Mouse (Mus musculus): ENCODE data around the gene Pomgnt2. TPM values are rescaled to one million over a fixed set of nuclear protein-coding genes. Genes with fewer than 3 reads are reported as not detected.

Gene Pomgnt2
- polyA plus RNA-seq, 1 experiment from 2014 or later, result 8.8 TPM

DNA sequence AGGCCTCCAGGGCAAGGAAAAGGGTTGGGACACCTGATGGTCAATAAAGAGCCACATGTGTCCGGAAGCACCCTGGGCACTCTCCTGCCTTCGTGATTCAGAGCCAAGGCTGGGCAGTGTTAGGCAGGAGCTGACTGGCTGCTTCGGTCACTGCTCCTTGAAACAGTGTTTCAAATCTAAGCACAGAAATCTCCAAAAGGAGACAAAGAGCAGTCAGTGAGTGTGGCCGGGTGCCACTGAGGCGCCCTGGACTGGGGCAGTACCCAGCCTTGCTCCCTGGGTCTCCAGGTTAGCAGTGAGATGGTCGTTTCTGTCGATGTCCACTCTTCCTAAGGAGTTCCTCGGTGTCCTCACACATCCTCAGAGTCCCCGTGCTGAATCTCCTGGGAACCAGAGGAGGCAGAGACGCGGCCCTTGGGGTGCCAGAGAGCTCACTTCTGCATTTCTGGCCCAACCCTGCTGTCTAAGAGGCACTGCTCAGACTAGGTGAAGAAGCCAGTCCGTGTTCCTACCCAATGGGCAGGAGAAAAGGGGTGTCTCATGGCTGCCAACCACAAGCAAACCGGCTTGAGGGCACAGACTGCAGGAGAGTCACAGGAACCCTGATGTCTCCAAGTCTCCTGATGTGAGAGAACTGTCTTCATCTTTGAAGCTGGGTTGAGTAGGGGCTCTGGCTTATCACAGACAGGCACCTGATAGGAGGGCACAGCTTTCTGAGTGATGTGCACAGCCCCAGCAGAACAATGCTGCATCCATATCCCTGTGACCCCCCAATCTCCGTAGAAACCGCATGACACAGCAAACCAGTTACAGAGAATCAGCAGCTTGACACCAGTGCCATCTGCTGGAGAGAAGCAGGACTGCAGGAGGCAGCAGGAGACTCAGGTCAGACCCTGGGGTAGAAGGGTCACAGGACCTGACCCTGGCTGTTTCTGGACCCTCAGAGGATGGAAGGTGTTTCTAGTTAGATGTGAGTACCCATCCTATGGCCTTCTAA is 12.1 kb downstream of the Pomgnt2 start:
- no peak overlapping the region for H3K27ac ChIP-seq (ENCODE audit: low read depth, low read length)
- H3K4me1 ChIP-seq (replicated peaks; ENCODE audit: control insufficient read depth, insufficient read depth, low read length), result no peaks in the 10 kb centered on the region
- WGBS, result 69% methylated on average over 15 of the region's 15 CpGs
- H3K4me3 ChIP-seq (ENCODE audit: low read depth, low read length), result no peak overlapping the region
- H3K27me3 ChIP-seq (ENCODE audit: control insufficient read depth, insufficient read depth, low read length), result no peaks in the 10 kb centered on the region
- ATAC-seq (ENCODE audit: low FRiP score) (peak; percentile 36), DNase-seq (ENCODE audit: low spot score) (peak; percentile 83)
- no peaks in the 10 kb centered on the region for H3K9me3 ChIP-seq (ENCODE audit: control insufficient read depth, low read length)
- no peak overlapping the region for H3K4me2 ChIP-seq (replicated peaks; ENCODE audit: low read depth, low read length)
- no peaks in the 10 kb centered on the region for H3K36me3 ChIP-seq (ENCODE audit: control insufficient read depth, insufficient read depth, low read length)
- H3K9ac ChIP-seq (ENCODE audit: low read depth, low read length), result no peak overlapping the region

DNA sequence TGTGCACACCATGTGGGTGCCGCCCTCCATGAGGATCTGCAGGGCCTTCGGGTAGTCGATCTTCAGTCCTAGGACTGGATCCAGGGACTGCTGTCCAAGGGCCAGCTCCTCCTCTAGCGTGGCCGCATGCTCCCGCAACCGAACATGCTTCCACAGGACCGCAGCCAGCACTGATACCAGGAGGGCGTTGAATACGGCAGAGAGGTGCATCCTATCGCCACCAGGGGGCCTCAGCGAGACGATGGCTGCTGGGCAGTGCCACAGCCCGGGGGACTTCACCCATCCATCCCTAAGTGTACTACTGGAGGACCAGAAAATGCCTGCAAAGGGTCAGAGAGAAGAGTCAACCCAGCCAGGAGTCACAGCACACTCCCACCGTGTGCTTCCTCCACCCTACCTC is 13.4 kb downstream of the Pomgnt2 start:
- DNase-seq (ENCODE audit: low spot score), result peak; percentile 82
- Histone ChIP-seq H3K4me3 (ENCODE audit: low read depth, low read length) (no peak overlapping the region), H3K4me2 (replicated peaks; ENCODE audit: low read depth, low read length) (no peak overlapping the region), H3K4me1 (replicated peaks; ENCODE audit: control insufficient read depth, insufficient read depth, low read length) (no peaks in the 10 kb centered on the region), H3K27ac (ENCODE audit: low read depth, low read length) (no peak overlapping the region), H3K36me3 (ENCODE audit: control insufficient read depth, insufficient read depth, low read length) (no peaks in the 10 kb centered on the region), H3K9me3 (ENCODE audit: control insufficient read depth, low read length) (no peaks in the 10 kb centered on the region), H3K27me3 (ENCODE audit: control insufficient read depth, insufficient read depth, low read length) (no peaks in the 10 kb centered on the region), H3K9ac (ENCODE audit: low read depth, low read length) (no peak overlapping the region)
- 54% methylated on average over 15 of the region's 15 CpGs for WGBS
- ATAC-seq (ENCODE audit: low FRiP score), result peak; percentile 37; the same call in 1 of the 2 replicates

DNA sequence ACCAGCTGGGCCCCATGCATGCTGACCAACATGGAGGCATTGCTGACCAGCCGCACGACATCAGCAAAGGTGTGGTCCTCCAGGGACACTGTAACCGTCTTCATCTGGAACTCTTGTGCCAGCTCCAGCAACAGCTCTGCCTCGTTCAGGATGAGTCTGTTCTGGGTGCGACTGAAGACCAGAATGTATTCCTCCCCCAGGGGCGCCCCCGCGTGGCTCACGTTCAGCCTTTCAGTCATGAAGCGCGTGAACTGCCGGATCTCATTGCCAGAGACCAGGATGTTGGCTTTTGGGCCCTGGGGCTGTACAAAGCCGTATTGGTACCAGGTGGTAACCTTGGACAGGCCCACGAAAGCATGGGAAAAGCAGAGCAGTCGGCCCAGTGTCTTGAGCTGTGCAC is 14.2 kb downstream of the Pomgnt2 start:
- Histone ChIP-seq H3K4me2 (replicated peaks; ENCODE audit: low read depth, low read length) (no peak overlapping the region), H3K4me3 (ENCODE audit: low read depth, low read length) (no peak overlapping the region), H3K27me3 (ENCODE audit: control insufficient read depth, insufficient read depth, low read length) (no peaks in the 10 kb centered on the region), H3K27ac (ENCODE audit: low read depth, low read length) (no peak overlapping the region), H3K36me3 (ENCODE audit: control insufficient read depth, insufficient read depth, low read length) (no peaks in the 10 kb centered on the region), H3K9ac (ENCODE audit: low read depth, low read length) (no peak overlapping the region), H3K4me1 (replicated peaks; ENCODE audit: control insufficient read depth, insufficient read depth, low read length) (no peaks in the 10 kb centered on the region), H3K9me3 (ENCODE audit: control insufficient read depth, low read length) (no peaks in the 10 kb centered on the region)
- DNase-seq (ENCODE audit: low spot score) (no peak), ATAC-seq (ENCODE audit: low FRiP score) (no peak)
- WGBS, result 91% methylated on average over 15 of the region's 15 CpGs

DNA sequence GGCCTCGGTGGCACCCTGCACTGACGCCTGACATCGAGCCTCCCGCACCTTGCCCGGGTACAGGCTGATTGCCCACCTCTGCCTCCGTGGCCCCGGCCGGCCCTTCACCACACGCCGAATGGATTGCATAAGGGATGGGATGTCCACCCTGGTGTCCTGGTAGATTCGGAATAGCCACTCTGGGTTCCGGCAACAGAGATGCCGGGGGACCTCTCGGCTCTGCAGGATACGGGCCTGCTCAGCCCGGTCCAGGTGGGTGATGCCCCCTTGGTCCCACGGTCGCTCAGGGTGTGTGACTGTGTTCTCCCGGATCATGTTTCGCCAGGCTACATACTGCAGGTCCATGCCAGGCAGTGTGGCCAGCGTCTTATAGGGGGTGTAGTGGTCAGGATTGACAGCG is 14.7 kb downstream of the Pomgnt2 start:
- H3K27ac ChIP-seq (ENCODE audit: low read depth, low read length), result no peak overlapping the region
- H3K4me2 ChIP-seq (replicated peaks; ENCODE audit: low read depth, low read length), result no peak overlapping the region
- no peaks in the 10 kb centered on the region for H3K27me3 ChIP-seq (ENCODE audit: control insufficient read depth, insufficient read depth, low read length)
- no peaks in the 10 kb centered on the region for H3K9me3 ChIP-seq (ENCODE audit: control insufficient read depth, low read length)
- DNase-seq (ENCODE audit: low spot score), result no peak
- no peak overlapping the region for H3K9ac ChIP-seq (ENCODE audit: low read depth, low read length)
- 96% methylated on average over 22 of the region's 22 CpGs for WGBS
- ATAC-seq (ENCODE audit: low FRiP score), result no peak
- no peak overlapping the region for H3K4me3 ChIP-seq (ENCODE audit: low read depth, low read length)
- H3K4me1 ChIP-seq (replicated peaks; ENCODE audit: control insufficient read depth, insufficient read depth, low read length), result no peaks in the 10 kb centered on the region
- H3K36me3 ChIP-seq (ENCODE audit: control insufficient read depth, insufficient read depth, low read length), result no peaks in the 10 kb centered on the region

DNA sequence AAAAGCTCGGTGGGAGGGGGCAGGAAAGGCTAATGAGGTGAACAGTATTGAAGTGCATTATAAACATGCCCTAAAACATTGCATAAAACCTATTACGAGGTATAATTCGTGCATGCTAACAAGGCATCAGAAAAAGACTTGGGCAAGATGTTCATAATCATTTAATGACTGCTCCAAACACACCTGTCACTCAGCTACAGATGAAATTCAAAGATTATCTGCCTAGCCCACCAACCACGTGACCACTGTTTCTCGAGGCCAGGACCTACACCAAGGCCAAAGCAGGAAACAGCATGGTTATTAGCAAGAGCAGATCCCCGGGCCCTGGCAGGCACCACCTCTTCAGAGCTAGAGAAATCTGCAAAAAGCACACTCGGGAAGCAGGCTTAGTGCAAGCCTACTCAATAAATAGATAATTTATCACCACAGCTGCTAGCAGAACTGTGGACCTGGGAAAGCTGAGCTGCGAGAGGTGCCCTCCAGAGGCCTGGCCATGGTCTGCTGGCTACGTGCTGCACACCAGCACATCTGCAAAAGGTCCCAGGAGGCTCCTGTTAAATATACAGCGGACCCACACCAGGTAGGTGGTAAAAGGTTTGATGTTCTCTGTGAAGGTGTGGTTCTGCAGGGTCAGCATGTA is 15.3 kb downstream of the Pomgnt2 start:
- H3K27me3 ChIP-seq (ENCODE audit: control insufficient read depth, insufficient read depth, low read length), result no peaks in the 10 kb centered on the region

DNA sequence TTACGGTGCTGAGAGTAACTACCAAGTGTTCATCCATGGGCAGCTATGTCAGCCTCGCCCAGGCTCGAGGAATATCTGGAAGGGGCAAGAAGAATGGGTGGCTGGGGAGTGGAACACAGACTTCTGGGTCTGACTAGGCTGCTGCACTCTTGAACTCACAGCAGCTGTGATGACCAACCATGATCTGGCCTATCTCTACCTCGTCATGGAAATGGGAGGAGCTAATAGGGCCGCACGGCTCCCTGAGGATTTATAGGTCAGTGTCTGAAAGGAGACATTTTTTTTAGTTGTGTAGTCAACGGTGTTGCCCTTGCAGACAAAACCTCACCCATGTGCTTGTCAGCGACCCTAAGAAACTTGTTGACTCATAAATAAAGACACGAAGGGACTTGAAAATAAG is 15.9 kb downstream of the Pomgnt2 start:
- Histone ChIP-seq H3K9me3 (ENCODE audit: control insufficient read depth, low read length) (no peaks in the 10 kb centered on the region), H3K4me1 (replicated peaks; ENCODE audit: control insufficient read depth, insufficient read depth, low read length) (no peaks in the 10 kb centered on the region), H3K27ac (ENCODE audit: low read depth, low read length) (no peak overlapping the region), H3K27me3 (ENCODE audit: control insufficient read depth, insufficient read depth, low read length) (no peaks in the 10 kb centered on the region), H3K4me2 (replicated peaks; ENCODE audit: low read depth, low read length) (no peak overlapping the region), H3K4me3 (ENCODE audit: low read depth, low read length) (no peak overlapping the region), H3K9ac (ENCODE audit: low read depth, low read length) (no peak overlapping the region), H3K36me3 (ENCODE audit: control insufficient read depth, insufficient read depth, low read length) (no peaks in the 10 kb centered on the region)
- WGBS, result 90% methylated on average over 9 of the region's 9 CpGs
- DNase-seq (ENCODE audit: low spot score) (no peak), ATAC-seq (ENCODE audit: low FRiP score) (no peak)

More for the DNA sequence above, 15.3 kb downstream of the Pomgnt2 start:
- no peaks in the 10 kb centered on the region for H3K9me3 ChIP-seq (ENCODE audit: control insufficient read depth, low read length)
- no peak overlapping the region for H3K27ac ChIP-seq (ENCODE audit: low read depth, low read length)
- no peaks in the 10 kb centered on the region for H3K36me3 ChIP-seq (ENCODE audit: control insufficient read depth, insufficient read depth, low read length)
- no peaks in the 10 kb centered on the region for H3K4me1 ChIP-seq (replicated peaks; ENCODE audit: control insufficient read depth, insufficient read depth, low read length)
- no peak for DNase-seq (ENCODE audit: low spot score)
- no peak overlapping the region for H3K4me3 ChIP-seq (ENCODE audit: low read depth, low read length)
- no peak overlapping the region for H3K4me2 ChIP-seq (replicated peaks; ENCODE audit: low read depth, low read length)
- WGBS, result 83% methylated on average over 10 of the region's 10 CpGs
- no peak overlapping the region for H3K9ac ChIP-seq (ENCODE audit: low read depth, low read length)
- no peak for ATAC-seq (ENCODE audit: low FRiP score)

DNA sequence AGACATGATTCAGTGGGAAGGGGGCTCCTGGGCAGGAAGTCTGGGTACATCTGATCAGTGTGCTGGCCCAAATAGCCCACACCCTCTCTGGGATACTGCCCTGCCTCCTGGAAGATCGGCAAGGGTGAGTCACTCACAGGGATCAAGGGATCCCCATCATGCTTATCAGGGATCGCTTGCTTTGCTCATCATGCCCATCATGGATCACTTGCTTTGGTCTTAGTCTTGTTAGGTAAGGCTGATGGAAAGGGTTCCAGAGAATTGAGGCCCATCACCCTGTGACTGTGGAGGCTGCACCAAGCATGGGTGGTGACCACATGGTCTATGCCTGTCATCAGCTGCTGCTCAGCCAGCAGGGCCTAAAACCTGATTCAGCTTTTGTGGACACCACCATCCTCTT is 21.6 kb downstream of the Pomgnt2 start:
- ATAC-seq (ENCODE audit: low FRiP score) (no peak), DNase-seq (ENCODE audit: low spot score) (no peak)
- no peaks in the 10 kb centered on the region for H3K4me1 ChIP-seq (replicated peaks; ENCODE audit: control insufficient read depth, insufficient read depth, low read length)
- WGBS, result 90% methylated on average over 2 of the region's 2 CpGs
- no peaks in the 10 kb centered on the region for H3K9me3 ChIP-seq (ENCODE audit: control insufficient read depth, low read length)
- H3K27ac ChIP-seq (ENCODE audit: low read depth, low read length), result no peak overlapping the region
- no peak overlapping the region for H3K4me3 ChIP-seq (ENCODE audit: low read depth, low read length)
- no peak overlapping the region for H3K4me2 ChIP-seq (replicated peaks; ENCODE audit: low read depth, low read length)
- no peaks in the 10 kb centered on the region for H3K36me3 ChIP-seq (ENCODE audit: control insufficient read depth, insufficient read depth, low read length)
- no peak overlapping the region for H3K9ac ChIP-seq (ENCODE audit: low read depth, low read length)
- H3K27me3 ChIP-seq (ENCODE audit: control insufficient read depth, insufficient read depth, low read length), result no peaks in the 10 kb centered on the region

DNA sequence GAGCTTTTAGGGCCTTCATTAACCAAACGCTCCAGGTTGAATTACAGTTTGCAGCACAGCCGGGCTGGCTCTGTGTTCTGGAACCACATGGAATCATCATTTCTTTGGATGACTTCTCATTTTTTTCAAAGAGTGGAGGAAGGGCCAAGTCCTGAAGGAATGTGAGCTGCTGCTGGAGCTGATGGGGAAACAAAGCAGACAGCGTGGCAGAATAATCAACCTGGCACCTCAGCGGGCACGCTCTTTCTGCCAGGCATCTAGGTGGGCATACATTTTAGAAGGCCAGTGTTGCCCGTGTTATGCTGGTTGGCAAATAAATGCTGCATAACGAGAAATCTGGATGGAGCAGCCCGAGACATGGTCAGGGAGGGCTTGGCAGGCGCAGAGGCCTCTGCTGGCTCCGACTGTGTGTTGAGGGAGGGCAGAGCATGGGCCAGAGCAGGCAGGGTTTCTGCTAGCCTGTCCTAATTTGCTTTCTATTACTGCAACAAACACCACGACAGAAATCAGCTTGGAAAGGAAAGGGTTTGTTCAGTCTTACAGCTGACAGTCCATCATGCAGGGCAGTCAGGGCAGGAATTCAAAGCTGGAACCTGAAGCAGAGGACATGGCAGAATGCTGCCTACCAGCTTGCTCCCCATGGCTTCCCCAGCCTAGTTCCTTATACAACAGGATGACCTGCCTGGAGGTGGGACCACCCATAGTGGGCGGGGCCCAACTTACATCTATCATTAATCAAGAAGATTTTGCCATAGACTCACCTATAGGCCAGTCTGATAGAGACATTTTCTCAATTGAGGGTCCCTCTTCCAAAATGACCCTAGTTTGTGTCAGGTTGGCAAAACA is 22.5 kb downstream of the Pomgnt2 start:
- DNase-seq (ENCODE audit: low spot score), result no peak
- Histone ChIP-seq H3K4me2 (replicated peaks; ENCODE audit: low read depth, low read length) (no peak overlapping the region), H3K27me3 (ENCODE audit: control insufficient read depth, insufficient read depth, low read length) (no peaks in the 10 kb centered on the region), H3K4me1 (replicated peaks; ENCODE audit: control insufficient read depth, insufficient read depth, low read length) (no peaks in the 10 kb centered on the region), H3K27ac (ENCODE audit: low read depth, low read length) (no peak overlapping the region), H3K4me3 (ENCODE audit: low read depth, low read length) (no peak overlapping the region), H3K9ac (ENCODE audit: low read depth, low read length) (no peak overlapping the region), H3K9me3 (ENCODE audit: control insufficient read depth, low read length) (no peaks in the 10 kb centered on the region), H3K36me3 (ENCODE audit: control insufficient read depth, insufficient read depth, low read length) (no peaks in the 10 kb centered on the region)
- ATAC-seq (ENCODE audit: low FRiP score), result no peak
- 88% methylated on average over 12 of the region's 12 CpGs for WGBS

All from hindbrain, embryonic 11.5 days (tissue).